Mouse (Mus musculus) cerebellum, postnatal 4 days (tissue): Measurements from ENCODE around the gene Hmox2.
"Not testable (repeated sequence)": the region's sequence is repeated elsewhere in the genome, so short reads cannot be mapped to it uniquely, and the experiment has no call there.

Experiments used
- DNase-seq, 2 experiments: peaks; one replicate each; pipeline ENCODE4 v3.0.0; 2022; ENCODE audit warnings: low spot score in 2 of 2, mixed read lengths in 1 of 2

Hmox2 gene

DNA sequence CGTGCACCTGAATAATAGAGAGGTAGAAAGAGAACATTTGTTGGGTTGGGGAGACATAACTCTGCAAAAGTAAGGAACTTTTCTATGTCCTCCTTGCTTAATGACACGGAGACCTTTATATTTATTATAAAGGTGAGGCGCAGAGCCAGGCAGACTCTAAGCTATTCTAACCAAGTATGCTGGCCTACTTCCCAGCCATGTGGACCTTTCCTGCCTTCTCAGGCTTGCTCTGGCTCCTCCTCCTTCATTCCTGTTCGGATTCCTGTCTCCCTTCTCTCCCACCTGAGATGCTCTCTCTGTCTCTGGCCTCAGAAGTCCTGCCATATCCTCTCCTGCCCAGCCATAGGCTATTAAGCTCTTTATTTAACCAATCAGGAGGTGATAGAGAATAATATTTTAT, 895 bp upstream of the Hmox2 start:
- no peak for DNase-seq

DNA sequence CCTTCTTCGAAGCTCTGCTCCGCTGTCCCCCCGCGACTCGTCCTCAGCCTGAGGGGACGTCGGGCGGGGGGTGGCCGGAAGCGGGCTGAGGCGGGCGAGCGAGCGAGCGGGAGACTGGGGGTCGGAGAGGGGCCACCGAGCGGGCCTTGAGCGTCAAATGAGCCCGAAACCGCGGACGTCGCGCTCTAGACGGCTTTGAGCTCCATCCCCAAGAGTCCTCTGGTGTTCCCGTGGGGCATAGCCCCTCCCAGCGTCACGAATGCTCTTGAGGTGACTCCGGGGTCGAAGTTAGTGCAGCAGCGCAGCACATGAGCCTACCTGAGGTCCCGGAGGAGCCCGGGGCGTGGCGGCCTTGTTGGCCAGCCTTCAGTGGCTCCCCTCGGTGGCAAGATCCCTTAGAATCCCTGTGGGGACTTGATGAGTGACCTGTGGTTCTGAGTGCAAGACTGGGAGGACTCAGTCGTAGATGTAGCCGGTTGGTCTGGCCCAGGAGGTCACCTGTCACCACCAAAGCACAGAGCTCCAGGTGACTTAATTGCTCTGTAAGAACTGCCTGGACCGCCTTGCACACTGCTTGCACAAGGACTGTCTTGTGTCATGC, 467 bp downstream of the Hmox2 start:
- DNase-seq = no peak

DNA sequence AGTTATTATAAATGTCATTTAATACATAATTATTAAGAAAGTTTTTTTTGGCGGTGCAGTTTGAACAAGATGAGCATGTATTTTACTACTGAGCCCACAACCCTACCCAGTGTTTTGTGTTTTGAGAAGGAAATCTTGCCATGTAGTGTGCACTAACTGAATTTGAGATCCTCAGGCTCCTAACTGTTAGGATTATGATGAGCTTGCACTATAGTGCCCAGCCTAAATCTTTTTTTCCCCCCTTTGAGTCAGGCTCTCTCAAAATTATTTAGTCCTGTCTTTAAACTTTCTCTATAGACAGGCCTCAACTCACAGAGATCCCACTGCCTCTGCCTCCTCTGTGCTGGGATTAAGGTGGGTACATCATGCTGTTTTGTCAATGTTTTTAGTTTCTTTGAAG, 1.4 kb downstream of the Hmox2 start:
- no peak for DNase-seq

DNA sequence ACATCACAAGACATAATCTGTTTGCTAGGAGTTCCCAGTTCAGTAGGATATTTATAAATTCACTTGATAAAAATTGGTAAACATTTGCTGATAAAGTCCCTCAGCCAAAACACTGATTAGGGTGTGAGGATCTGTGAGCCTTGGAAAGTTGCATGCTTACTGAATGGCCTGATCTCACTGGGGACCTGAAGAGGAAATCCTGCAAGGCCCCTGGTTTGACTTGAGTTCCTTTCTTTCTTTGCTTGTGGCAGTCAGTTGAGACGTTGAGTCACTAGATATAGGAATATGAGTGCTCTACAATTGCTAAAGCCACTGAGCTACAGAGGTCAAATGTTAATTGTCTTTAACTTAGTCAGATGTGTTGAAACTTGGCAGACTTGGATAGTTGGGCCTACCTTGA, 1.8 kb downstream of the Hmox2 start:
- no peak for DNase-seq

DNA sequence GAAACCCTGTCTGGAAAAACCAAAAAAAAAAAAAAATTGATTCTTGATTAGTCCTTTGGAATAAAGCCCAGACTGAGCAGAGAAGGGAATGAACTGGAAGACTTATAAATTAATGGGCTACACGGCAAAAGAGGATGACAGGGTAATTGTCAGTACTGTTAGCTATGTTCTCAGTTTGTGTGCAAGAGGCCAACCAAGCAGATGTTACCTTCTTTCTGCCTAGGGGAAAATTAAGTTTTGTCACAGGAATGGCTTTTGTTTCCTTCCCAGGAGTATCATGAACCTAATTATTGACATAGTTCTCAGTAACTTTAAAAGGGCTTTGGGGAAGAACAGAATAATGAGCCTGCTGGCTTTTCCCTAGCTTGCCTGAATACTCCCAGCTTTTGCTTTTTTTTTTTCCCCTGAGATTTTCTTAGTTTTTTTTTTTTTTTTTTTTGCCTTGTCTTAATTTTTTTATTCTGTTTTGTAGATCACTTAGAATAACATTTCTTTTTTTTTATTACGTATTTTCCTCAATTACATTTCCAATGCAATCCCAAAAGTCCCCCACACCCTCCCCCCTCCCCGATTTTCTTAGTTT, 4.7 kb downstream of the Hmox2 start:
- no peak for DNase-seq

DNA sequence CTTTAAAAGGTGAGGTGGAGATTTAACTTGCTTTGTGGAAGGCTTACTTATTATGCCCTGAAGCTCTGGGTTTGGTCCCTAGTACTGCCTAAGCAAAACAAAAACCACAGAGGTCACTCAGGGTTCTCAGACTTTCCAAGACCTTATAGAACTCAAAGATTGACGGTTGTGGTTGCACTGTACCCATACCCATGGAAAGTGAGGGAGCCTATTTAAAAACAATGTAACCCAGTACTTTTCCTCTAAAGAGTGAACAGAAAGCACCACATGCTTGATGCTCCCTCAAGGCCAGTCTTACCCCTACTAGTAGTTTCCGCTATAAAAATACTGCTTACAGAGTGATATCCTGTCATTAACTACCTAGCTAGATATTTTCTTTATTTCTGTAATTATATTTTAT, 10.1 kb downstream of the Hmox2 start:
- DNase-seq = no peak

DNA sequence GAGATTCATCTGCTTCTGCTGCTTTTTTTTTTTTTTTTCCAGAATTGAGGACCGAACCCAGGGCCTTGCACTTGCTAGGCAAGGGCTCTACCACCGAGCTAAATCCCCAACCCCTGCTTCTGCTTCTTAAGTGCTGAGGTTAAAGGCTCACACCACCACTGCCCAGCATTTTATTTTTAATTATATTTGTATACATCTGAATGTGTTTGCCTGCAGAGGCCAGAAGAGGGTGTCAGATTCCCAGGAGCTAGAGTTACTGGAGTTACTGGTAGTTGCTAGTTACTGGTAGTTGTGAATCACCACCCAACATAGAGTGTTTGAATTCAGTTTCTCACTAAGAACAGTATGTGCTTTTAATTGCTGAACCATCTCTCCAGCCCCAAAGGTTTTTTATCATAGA, 13.8 kb downstream of the Hmox2 start:
- no peak for DNase-seq

DNA sequence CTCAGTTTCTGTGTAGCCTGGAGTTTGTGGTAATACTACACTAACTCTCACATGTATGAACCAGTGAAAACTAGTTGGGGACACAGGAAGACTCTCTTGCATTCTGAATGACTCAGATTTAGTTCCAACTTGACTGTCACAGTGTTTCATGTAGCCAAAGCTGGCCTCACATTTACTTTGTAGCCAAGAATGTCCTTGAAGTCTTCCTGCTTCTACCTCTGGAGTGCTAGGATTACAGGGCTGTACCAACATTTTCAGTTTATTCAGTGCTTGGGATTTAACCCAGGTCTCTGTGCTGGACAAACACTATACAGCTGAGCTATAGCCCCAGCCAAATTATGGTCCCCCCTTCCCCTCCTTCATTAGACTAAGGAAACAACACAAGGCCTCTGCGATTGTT, 16.0 kb downstream of the Hmox2 start:
- no peak for DNase-seq

DNA sequence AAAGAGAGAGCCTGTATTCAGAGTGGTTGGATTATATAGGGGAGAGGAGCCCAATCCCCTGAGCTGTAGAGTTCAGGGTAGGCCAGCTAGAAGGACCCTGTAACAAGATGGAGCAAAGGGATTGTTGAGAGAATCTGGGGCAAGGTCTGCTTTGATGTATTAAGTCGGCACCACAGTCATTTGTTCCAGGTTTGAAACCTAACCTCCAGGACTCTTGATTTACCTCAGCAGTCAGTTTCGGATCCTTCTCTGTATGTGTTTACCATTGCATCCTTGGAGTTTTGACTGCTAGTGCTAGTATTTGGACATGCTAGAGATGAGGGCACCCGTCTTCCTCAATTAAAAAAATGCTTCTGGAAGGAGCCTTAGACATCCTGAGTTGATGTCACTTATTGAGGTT, 26.0 kb downstream of the Hmox2 start:
- DNase-seq = no peak

DNA sequence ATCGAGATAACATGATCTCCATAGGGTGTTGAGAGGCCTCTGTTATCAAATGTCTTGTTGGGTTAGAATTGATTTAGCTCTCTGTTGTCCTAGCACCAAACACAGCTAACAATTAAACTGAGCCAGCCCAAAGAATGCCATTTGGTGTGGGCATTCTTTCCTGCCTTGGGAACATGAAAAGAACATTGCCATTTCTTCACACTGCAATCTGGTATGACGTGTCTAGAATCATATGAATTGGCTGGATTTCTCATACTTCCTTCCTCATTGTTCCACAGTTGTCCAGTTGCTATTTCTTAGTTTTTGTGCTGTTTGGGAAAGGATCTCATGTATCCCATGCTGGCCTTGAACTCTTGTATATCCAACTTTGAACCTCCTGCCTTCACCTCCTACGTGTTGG, 27.9 kb downstream of the Hmox2 start:
- DNase-seq = no peak

DNA sequence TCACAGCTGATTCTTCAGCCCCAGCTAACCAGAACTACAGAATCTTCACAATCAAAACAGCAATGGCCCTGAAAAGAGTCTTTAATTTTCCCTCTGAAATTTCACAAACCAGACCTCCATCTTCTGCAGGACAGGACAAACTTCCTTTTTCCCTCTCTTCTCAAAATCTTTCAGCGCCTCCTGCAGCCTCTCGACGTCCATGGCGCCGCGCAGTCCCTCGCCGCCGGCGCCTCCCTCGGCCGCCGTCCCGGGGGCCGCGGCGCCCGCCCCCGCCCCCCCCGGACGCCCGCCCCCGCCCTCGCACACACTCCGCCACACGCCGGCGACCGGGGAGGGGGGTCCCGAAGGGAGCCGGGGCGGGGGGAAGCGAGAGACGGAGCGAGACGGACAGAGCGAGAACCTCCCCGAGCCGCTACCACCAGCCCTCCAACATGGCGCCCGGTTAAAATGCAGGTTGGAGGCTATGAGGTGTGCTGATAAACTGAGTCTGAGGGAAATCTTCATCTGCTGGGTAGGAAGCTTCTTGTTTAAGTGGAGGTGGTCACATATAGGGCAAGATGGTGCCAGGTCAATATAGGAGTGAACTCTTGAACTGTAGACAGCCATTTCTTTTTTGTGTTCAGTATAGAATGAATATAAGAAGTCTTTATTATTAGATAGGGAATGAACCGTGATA, 30.6 kb downstream of the Hmox2 start:
- DNase-seq = not testable (repeated sequence)

DNA sequence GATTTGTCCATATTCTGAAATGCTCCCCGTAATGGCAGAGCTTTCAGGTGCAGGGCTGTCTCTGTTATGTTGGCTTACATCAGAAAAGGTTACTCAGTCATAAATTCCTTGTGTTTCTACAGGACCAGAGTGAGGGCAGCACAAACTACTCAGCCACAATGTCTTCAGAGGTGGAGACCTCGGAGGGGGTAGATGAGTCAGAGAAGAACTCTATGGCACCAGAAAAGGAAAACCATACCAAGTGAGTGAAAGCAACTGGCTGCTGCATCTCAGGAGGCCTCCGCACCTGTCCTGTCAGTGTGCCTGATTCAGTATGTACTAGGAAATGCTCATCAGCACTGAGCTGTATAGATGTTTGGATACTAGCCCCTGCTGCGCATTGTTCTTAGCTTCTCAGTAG, 36.3 kb downstream of the Hmox2 start:
- DNase-seq = no peak

DNA sequence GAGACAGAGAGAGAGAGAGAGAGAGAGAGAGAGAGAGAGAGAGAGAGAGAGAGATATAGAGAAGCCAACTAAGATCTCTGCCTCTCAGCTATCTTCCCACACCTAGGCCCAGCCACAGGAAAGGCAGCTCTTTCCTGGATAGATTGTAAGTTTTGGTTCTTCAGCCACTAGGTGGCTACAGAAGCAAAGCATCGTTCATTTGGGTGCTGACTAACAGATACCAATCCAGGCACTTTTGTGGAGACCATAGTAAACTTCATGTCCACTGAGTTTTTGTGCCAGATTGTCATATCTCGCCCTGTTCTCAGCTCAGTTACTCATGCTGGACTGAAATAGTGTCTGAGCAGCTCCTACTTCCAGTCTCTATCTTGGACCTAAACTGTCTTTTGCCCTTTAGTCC, 37.1 kb downstream of the Hmox2 start:
- no peak for DNase-seq

DNA sequence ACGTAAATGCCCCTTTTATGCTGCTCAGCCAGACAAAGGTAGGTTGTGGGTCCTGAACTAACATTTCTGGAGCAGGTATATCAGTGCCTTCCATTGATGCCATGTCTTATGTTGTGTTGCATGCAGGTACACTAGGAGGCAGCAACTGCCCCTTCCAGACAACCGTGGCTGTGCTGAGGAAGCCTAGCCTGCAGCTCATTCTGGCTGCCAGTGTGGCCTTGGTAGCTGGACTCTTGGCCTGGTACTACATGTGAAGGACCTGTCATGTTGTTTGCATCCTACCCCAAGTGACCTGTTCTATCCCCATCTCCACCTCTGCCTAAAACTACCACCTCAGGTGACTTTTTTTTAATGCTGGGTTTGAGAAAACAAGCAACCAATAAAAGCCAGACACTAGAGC, 39.7 kb downstream of the Hmox2 start:
- DNase-seq = no peak

DNA sequence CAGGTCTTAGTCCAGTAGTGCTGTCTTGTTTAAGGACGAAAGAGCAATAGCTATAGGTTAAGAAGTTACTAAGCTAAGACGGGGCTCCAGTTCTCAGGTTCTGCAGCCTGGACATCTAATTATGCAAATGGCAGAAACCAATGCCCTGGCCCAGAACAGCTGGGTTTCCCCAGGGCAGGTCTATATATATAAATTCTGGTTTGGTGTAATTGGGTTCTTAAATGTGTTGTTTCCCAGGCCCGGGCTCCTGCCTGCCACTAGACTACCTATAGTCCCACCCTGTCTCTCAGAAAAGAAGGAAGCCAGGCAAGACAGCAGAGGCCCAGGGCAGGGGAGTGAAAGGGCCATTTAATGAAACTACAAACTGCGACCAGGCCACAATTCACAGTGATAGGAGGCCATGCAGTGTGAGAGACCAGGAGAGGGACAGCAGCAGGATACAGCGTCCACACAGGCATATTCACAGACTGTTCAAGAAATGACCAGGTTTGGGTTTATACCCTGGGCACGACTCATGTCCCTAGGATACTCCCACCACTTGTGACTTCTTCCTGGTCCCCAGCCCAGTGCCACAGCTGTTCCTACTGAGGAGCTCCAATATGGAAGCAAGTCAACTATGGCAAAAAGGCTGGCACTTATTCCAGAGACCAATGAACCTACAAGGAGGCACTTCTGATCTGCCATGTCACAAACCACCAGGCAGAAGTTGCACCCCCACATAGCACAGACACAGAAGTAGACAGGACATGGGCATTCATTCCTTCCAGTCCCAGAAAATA, 41.0 kb downstream of the Hmox2 start:
- no peak for DNase-seq

DNA sequence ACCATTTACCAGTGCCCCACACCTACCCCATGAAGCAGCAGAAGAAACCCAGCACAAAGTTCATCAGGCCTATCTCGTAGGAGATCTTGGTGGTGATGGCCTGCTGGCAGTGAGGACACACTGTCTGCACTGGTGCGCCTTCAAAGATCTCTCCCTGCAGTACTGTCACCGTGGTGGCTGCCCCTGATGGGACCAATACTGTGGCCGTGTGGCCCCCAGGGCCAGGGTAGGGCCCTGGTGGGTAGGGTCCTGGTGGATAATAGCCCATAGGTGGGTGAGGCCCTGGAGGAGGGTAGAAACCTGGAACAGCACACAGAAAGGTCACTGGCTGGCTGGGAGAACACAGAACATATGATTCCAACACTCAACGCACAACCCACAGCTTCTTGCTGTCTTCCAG, 42.6 kb downstream of the Hmox2 start:
- no peak for DNase-seq

DNA sequence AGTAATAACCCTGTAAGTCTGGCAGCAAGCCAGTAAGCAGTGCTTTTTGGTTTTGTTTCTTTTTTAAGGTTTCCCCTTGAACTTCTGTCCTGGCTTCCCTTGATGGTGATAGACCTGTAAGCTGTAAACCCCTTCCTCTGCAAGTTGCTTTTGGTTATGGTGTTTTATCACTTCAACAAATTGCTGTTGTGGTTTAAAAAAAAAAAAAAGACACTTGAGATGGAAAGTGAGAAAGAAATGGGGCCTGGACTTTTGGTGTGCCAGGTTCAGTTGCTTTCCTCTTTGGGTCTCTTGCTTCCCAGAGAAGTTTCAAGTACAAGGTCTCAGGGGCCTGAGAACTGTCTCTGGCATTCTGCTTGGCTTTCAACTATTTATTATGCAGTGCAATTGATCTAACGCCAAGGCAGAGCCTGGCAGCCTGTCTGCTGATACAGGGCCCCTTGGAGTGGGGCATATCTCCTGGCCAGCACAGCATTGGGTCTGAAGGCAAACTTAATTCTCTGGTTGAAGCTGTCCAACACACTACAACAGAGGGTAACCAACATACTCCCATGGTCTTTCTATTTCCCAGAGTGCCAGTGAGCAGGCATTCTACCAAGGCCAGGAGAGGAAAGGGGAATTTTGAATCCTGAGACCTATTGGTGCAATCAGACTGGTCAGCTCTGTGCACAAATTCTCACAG, 47.3 kb downstream of the Hmox2 start:
- no peak for DNase-seq

DNA sequence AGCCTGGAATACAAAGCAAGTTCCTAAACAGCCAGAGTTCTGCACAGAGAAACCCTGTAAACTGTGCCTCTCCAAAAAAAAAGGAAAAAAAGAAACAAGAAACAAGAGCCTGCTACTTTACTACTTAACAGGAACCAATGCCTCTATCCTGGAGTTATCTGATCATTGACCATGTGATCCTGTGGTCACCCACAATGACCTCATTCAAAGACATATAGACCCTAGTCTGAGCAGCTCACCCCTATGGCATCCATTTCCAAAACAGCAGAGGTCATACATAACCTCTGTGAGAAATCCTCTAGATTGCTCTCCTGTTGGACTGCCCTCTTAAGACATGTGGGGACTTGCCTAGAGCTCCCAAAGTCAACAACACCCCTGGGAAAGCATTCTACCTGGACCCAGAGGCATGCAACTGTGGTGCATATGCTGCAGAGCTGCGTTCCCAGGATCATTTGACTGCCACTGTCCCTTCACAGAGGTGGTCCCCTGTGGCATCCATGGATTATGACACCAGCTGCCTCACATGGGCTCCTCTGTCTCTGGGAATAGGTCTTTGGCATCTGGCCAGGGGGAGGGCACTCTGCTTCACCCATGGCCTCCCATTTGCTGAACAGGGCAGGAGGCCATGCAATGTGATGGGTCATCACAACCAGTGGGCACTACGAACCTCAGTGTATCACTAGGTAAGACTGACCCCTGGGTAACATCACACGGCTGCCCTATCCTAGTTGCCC, 51.2 kb downstream of the Hmox2 start:
- no peak for DNase-seq

DNA sequence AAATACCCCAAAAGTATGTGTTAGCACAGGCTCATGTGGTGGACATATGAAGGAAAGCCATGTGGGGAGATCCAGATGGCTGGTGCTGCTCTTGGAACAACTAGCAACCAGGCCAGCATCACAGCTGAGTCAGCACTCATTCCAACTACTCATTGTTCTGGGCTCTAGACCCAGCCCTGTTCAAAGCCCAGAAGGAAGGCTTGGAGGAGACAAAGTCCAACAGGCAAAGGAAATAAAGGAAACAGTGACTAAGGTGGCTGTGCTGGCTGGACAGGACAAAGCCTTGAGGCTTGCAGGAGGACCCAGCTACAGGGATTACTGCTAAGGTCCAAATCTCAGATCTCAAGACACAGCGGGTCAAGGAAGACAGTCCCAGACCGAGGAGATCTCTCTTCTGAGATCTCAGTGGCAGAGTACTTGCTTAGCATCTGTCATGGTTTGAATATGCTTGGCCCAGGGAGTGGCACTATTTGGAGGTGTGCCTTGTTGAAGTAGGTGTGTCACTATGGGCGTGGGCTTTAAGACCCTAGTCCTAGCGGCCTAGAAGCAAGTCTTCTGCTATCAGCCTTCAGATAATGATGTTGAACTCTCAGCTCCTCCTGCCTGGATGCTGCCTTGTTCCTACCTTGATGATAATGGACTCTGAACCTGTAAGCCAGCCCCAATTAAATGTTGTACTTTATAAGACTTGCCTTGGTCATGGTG, 51.9 kb downstream of the Hmox2 start:
- DNase-seq = no peak

DNA sequence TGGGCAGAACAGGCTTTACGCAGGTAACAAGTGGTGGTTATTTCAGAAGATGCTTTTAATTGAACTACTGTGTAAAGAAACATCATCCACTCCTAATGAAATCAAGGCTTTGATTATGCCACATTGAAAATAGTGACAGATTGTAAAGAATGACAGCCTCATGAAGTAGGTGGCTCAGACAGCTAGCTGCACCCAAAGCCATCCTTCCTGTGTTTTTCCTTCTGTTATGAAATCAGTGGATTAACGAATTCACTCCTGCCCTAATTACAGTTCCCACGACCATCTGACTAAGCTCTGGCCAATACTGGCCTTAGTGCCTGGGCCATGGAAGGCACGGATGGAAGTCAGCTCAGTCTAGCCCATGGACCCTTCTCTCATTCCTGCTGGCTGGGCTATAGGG, 52.8 kb downstream of the Hmox2 start:
- DNase-seq = no peak
